Mouse (Mus musculus) cortical plate, adult 2 months (tissue): Measurements from ENCODE around the gene Pnkd. TPM values are rescaled to one million over a fixed set of nuclear protein-coding genes. Genes with fewer than 3 reads are reported as not detected.
A peak's percentile ranks its signal among the peaks of the same experiment; 100 is the strongest.

Source experiments
- H3K27ac ChIP-seq: fragments of 200-500 bp; 2 replicates; pipeline ENCODE4 v1.5.1; 2012; ENCODE audit warnings: low read length, control low read depth, inconsistent platforms; ENCODE audit not compliant: insufficient read depth
- H3K4me1 ChIP-seq: fragments of 200-500 bp; 2 replicates; pipeline ENCODE4 v1.6.1; 2011; ENCODE audit warnings: low read length; ENCODE audit not compliant: control insufficient read depth, insufficient read depth
- H3K4me3 ChIP-seq: fragments of 200-500 bp; 2 replicates; pipeline ENCODE4 v1.5.1; 2011; ENCODE audit warnings: mild to moderate bottlenecking, low read length, control low read depth; ENCODE audit not compliant: insufficient read depth
- CTCF ChIP-seq: fragments of 200-500 bp; IDR thresholded peaks from 2 replicates; pipeline ENCODE4 v1.5.1; 2011; ENCODE audit warnings: mild to moderate bottlenecking, control low read depth, low read length; ENCODE audit not compliant: insufficient read depth; ENCODE audit errors: extremely low read depth
- POLR2A ChIP-seq: fragments of 200-500 bp; IDR thresholded peaks from 2 replicates; pipeline ENCODE4 v1.6.1; 2011; ENCODE audit warnings: mild to moderate bottlenecking, low read length, control low read depth; ENCODE audit not compliant: insufficient read depth; ENCODE audit errors: extremely low read depth
- polyA plus RNA-seq: library from polyadenylated mRNA; depleted of rRNA; stranded (reverse); fragments of >200 nt; gene quantifications from 2 replicates; pipeline ENCODE4 v1.2.3, GENCODE M21; 2012

Pnkd gene
- polyA plus RNA-seq, 1 experiment: 138 TPM

GRCm38 (mm10) chr1:74363437-74363836 lies 78.7 kb downstream of the Pnkd start:
- no peaks in the 10 kb centered on the region; the same call in 1 of the 2 replicates for H3K4me1 ChIP-seq
- TF ChIP-seq CTCF (no peak), POLR2A (no peak)
- H3K4me3 ChIP-seq: no peak overlapping the region
- H3K27ac ChIP-seq: no peak overlapping the region

DNA sequence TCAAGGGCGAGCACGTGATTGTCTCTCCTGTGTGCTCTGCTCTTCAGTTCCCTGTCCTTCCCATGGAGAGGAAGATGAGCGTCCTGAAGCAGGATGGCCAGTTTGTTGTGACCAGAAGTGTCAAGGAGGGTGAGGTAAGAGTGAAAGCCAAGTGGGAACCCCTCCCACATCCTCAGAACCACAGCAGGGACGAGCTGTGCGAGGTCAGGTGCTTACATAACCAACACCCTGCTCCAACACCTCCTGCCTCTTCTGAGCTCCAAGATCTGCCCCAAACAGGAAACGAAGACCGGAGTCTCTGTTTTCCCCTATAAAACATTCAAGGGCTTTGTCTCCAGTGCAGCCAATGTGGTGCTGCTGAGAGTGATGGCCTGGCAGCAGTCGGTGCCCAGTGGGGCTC lies 79.5 kb downstream of the Pnkd start:
- H3K27ac ChIP-seq: no peak overlapping the region
- no peak overlapping the region for H3K4me3 ChIP-seq
- no peaks in the 10 kb centered on the region; the same call in 1 of the 2 replicates for H3K4me1 ChIP-seq
- TF ChIP-seq POLR2A (no peak), CTCF (no peak)

- peak overlapping the region; percentile 17; the same call in 1 of the 2 replicates for H3K4me3 ChIP-seq
- no peak overlapping the region for H3K27ac ChIP-seq
- no peaks in the 10 kb centered on the region; the same call in 1 of the 2 replicates for H3K4me1 ChIP-seq
- TF ChIP-seq CTCF: no peak
- TF ChIP-seq POLR2A: no peak
These were observed 83.3 kb downstream of the Pnkd start for GRCm38 (mm10) chr1:74367886-74368645.

- H3K4me3 ChIP-seq: no peak overlapping the region
- H3K4me1 ChIP-seq: no peaks in the 10 kb centered on the region
- no peak overlapping the region for H3K27ac ChIP-seq
- TF ChIP-seq POLR2A (no peak), CTCF (no peak)
These were observed 85.3 kb downstream of the Pnkd start for GRCm38 (mm10) chr1:74370040-74370439.

- Histone ChIP-seq H3K27ac (no peak overlapping the region), H3K4me3 (no peak overlapping the region), H3K4me1 (no peaks in the 10 kb centered on the region)
- TF ChIP-seq CTCF (no peak), POLR2A (no peak)
These were observed 88.6 kb downstream of the Pnkd start for GRCm38 (mm10) chr1:74373372-74373771.

DNA sequence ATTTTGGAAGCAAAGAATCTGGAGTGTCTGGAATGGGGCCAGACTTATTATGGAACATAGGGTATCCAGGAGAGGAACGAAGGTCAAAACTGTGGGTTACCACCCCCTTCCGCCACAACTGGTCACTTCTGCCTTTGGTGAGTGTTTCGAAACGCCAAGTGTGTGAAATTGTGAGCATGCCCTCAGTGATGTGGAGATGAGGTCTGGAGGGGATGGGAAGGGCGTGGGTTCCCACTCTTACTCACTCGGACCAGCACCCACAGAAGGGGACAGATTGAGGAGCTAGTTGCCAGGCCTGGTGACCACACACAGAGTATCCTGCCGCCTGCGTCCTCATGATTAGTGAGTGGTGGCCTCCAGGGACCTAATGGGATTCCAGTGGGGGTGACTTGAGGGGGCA lies 90.2 kb downstream of the Pnkd start, which contains the start of gene Slc11a1:
Gene Slc11a1 (plus strand): TSS at position 216 of the 400 bp plus-strand sequence.
- H3K4me1 ChIP-seq: no peaks in the 10 kb centered on the region
- 0 out of 2 replicates have a peak within 1 kb of the TSS, but pooled peaks have one; percentile 84 for H3K27ac ChIP-seq
- H3K4me3 ChIP-seq: no peak within 1 kb of the TSS
- TF ChIP-seq POLR2A (no peak), CTCF (no peak)

GRCm38 (mm10) chr1:74375561-74375960 lies 90.8 kb downstream of the Pnkd start:
- no peak for TF ChIP-seq CTCF
- TF ChIP-seq POLR2A: no peak
- Histone ChIP-seq H3K4me1 (no peaks in the 10 kb centered on the region), H3K4me3 (no peak overlapping the region), H3K27ac (no peak overlapping the region)

DNA sequence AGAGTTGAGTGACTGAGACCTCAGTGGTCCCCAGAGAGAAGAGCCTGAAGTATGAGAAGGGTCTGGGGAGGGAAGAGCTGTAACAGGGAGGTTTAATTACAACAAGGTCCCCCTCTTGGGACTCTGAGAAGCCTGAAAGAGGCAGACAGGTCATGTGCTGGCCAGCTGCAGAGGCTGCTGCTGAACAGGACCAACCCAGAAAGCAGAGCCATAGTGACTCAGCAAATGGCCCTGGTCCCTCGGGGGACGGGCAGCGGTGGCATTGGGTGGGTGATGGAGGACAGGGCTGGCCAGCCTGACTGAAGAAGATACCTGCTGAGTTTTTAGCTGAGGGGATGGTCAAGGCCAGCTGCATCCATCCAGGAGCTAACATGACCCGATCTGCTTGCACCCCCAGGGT lies 91.7 kb downstream of the Pnkd start:
- Histone ChIP-seq H3K27ac (no peak overlapping the region), H3K4me3 (no peak overlapping the region), H3K4me1 (no peaks in the 10 kb centered on the region)
- TF ChIP-seq CTCF (no peak), POLR2A (no peak)

DNA sequence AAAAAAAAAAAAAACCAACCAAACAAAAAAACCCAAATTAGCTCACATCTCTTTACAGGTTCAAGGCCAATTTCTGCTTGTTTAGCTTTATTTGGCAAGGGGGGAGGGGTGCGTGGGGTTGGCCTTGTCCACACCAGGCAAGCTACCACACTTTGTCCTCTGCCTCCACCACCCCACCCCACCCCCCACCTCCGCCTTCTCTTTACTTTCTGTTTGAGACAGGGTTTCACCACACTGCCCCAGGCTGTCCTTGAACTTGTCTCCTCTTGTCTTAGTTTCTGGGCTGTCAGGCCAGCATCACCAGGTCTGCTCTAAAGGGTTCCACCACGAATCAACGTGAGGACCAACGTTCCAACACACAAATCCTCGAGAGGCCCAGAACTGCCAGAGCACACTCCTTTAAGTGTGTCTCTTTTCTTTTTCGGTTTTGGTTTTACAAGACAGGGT lies 94.4 kb downstream of the Pnkd start:
- Histone ChIP-seq H3K4me1 (no peaks in the 10 kb centered on the region), H3K27ac (no peak overlapping the region), H3K4me3 (no peak overlapping the region)
- TF ChIP-seq CTCF (no peak), POLR2A (no peak)

DNA sequence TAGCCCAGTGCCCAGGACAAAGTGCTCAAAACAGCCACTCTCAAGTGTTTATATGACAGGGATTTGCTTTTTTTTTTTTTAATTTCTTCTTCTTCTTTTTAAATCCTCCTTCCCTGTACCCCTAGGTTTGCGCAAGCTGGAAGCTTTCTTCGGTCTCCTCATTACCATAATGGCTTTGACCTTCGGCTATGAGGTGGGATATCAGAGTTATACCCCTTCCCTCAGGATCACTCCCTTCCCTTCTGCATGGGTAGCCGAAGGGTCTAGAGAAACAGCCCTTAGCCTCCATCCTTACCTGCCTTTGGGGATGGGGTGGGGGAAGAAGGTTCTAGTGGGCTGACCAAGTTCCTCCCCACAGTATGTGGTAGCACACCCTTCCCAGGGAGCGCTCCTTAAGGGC lies 95.8 kb downstream of the Pnkd start:
- Histone ChIP-seq H3K4me1 (no peaks in the 10 kb centered on the region), H3K27ac (no peak overlapping the region), H3K4me3 (no peak overlapping the region)
- TF ChIP-seq POLR2A: no peak
- no peak for TF ChIP-seq CTCF
